Mouse (Mus musculus) E14TG2a.4 (cell line): ENCODE results near the gene Lypd8.

Experiments
- CTCF ChIP-seq: conservative IDR thresholded peaks from 2 replicates; pipeline ENCODE4 v1.5.1; 2014; ENCODE audit warnings: low read length
- NANOG ChIP-seq: IDR thresholded peaks from 2 replicates; pipeline ENCODE4 v1.6.1; 2014; ENCODE audit warnings: borderline replicate concordance, low read length, mixed read lengths

DNA sequence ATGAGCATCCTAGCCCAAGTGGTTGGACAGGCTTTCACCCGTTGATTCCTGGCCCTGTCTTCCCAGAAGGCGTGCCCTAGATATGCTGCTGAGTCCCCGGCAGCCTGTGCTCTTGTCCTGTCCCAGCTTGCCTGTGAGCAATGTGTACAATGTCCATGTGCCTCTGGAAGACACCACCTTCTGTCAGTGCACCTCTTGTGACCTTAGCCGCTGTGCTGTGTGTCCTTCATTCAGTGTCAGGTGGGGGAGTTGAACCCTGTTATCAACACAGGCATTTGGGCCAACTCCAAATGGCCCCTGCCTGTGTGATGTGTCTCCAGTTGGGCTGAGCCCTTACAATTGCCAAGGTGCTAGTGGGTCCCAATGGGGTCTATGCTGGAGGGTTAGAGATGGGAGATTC lies 32.1 kb upstream of the Lypd8 start:
- no peak for TF ChIP-seq CTCF
- no peak for TF ChIP-seq NANOG
